Mouse (Mus musculus) C2C12 (cell line): Measurements from ENCODE around the gene Dek. TPM values are rescaled to one million over a fixed set of nuclear protein-coding genes. Genes with fewer than 3 reads are reported as not detected.

Source experiments
- H3K27me3 ChIP-seq: one replicate; pipeline ENCODE4 v1.6.1; 2011; ENCODE audit not compliant: control insufficient read depth, insufficient read depth, insufficient read length
- H3K36me3 ChIP-seq: one replicate; pipeline ENCODE4 v1.6.1; 2011; ENCODE audit not compliant: control insufficient read depth, insufficient read depth
- H3K4me3 ChIP-seq: one replicate; pipeline ENCODE4 v1.5.1; 2011; ENCODE audit warnings: mild to moderate bottlenecking, control low read depth; ENCODE audit not compliant: poor library complexity, insufficient read depth, severe bottlenecking
- H3K79me2 ChIP-seq: one replicate; pipeline ENCODE4 v1.6.1; 2011; ENCODE audit not compliant: control insufficient read depth, insufficient read depth
- H3K79me3 ChIP-seq: one replicate; pipeline ENCODE4 v1.6.1; 2011; ENCODE audit warnings: low read depth, control low read depth
- H3ac ChIP-seq: one replicate; pipeline ENCODE3; 2011; ENCODE audit warnings: low read depth; ENCODE audit not compliant: control insufficient read depth, insufficient read length
- CEBPB ChIP-seq: IDR thresholded peaks from one replicate; pipeline ENCODE4 v1.6.1; 2011; ENCODE audit warnings: low read depth, mild to moderate bottlenecking, control low read depth, moderate library complexity
- CTCF ChIP-seq: IDR thresholded peaks from one replicate; pipeline ENCODE4 v1.5.1; 2011; ENCODE audit not compliant: control insufficient read depth, insufficient read depth, insufficient read length
- FOSL1 ChIP-seq: IDR thresholded peaks from one replicate; pipeline ENCODE4 v1.8.0; 2011; ENCODE audit warnings: mild to moderate bottlenecking, low read length; ENCODE audit not compliant: poor library complexity, insufficient read depth, severe bottlenecking
- MAX ChIP-seq: IDR thresholded peaks from one replicate; pipeline ENCODE4 v1.6.1; 2011; ENCODE audit warnings: mild to moderate bottlenecking, control low read depth
- MYOD1 ChIP-seq: IDR thresholded peaks from one replicate; pipeline ENCODE4 v1.6.1; 2011; ENCODE audit warnings: low read depth; ENCODE audit not compliant: control insufficient read depth, insufficient read length
- MYOG ChIP-seq: IDR thresholded peaks from one replicate; pipeline ENCODE4 v1.6.1; 2011; ENCODE audit not compliant: control insufficient read depth, insufficient read length; ENCODE audit errors: extremely low read depth
- USF1 ChIP-seq: IDR thresholded peaks from one replicate; pipeline ENCODE4 v1.6.1; 2011; ENCODE audit warnings: low read depth, mild to moderate bottlenecking, control low read depth, moderate library complexity
- polyA plus RNA-seq: library from polyadenylated mRNA; unstranded; fragments of >200 nt; fragmentation: generic; extraction: Trizol; gene quantifications from one replicate; pipeline ENCODE4 v1.2.1, GENCODE M21; 2012; ENCODE audit warnings: missing spikeins

The Dek gene
- polyA plus RNA-seq, 1 experiment = 34.9 TPM

GRCm38 (mm10) chr13:47037946-47038345, 68.1 kb downstream of the Dek start:
- no peaks in the 10 kb centered on the region for H3K79me2 ChIP-seq
- no peaks in the 10 kb centered on the region for H3K79me3 ChIP-seq
- TF ChIP-seq MAX (no peak), USF1 (no peak), MYOG (no peak), MYOD1 (no peak), CTCF (no peak), CEBPB (no peak), FOSL1 (no peak)
- H3K4me3 ChIP-seq = no peak overlapping the region
- no peaks in the 10 kb centered on the region for H3K36me3 ChIP-seq
- no peaks in the 10 kb centered on the region for H3K27me3 ChIP-seq
- no peak overlapping the region for H3ac ChIP-seq

Other genes starting within 250 kb of the Dek start
- 9.2 TPM for gene Kif13a, start 176.3 kb downstream of the Dek start, polyA plus RNA-seq
- 0.05 TPM for gene Nhlrc1, start 91.4 kb downstream of the Dek start, polyA plus RNA-seq
- gene Kdm1b, start 62.7 kb downstream of the Dek start, polyA plus RNA-seq = 3.3 TPM
- gene Tpmt, start 61.5 kb downstream of the Dek start, polyA plus RNA-seq = 5.6 TPM
- gene Rnf144b, start 16.5 kb upstream of the Dek start, polyA plus RNA-seq = 0.28 TPM